ENCODE assay signal across 8 mouse cellular contexts in genomic region chr11:108418540-108418939, GRCm38 (mm10). TPM values are rescaled to one million over a fixed set of nuclear protein-coding genes. Genes with fewer than 3 reads are reported as not detected.
DNase-seq lines count a peak whose midpoint lies in the region; ATAC-seq and TF ChIP-seq lines count a peak whose summit lies in the region.

No protein-coding gene starts in this region.

- H3K4me1 ChIP-seq in forebrain, embryonic 13.5 days, result peaks cover 6% of the 10 kb centered on the region
- H3K4me1 ChIP-seq in forebrain, embryonic 10.5 days, result peaks cover 15% of the 10 kb centered on the region
- no peaks in the 10 kb centered on the region for H3K4me1 ChIP-seq in liver, postnatal 0 days (ENCODE audit: insufficient read depth)
- no peaks in the 10 kb centered on the region for H3K4me1 ChIP-seq in liver, embryonic 12.5 days

- TF ChIP-seq CTCF in liver, postnatal 0 days (IDR thresholded peaks at IDR 0.05; ENCODE audit: low read depth), result peak; percentile 69

- no peaks in the 10 kb centered on the region for H3K36me3 ChIP-seq in forebrain, embryonic 13.5 days (ENCODE audit: poor library complexity, severe bottlenecking)
- no peaks in the 10 kb centered on the region for H3K36me3 ChIP-seq in forebrain, embryonic 10.5 days (replicated peaks)
- peaks cover 8% of the 10 kb centered on the region; the same call in 1 of the 2 replicates for H3K36me3 ChIP-seq in liver, postnatal 0 days (replicated peaks; ENCODE audit: insufficient read depth, low read length)
- H3K36me3 ChIP-seq in liver, embryonic 12.5 days, result no peaks in the 10 kb centered on the region

- no peak overlapping the region for H3K27ac ChIP-seq in forebrain, embryonic 13.5 days
- H3K27ac ChIP-seq in forebrain, embryonic 10.5 days, result no peak overlapping the region
- no peak overlapping the region for H3K27ac ChIP-seq in liver, postnatal 0 days (ENCODE audit: low read depth)
- H3K27ac ChIP-seq in liver, embryonic 12.5 days, result no peak overlapping the region

- no peak overlapping the region for H3K9ac ChIP-seq in forebrain, embryonic 13.5 days
- H3K9ac ChIP-seq in liver, postnatal 0 days (replicated peaks), result no peak overlapping the region
- no peak overlapping the region for H3K9ac ChIP-seq in liver, embryonic 12.5 days

- ATAC-seq in forebrain, embryonic 13.5 days, result peak; percentile 24; the same call in 1 of the 2 replicates
- no peak for ATAC-seq in liver, postnatal 0 days
- no peak for ATAC-seq in liver, embryonic 12.5 days

- no peak overlapping the region for H3K4me2 ChIP-seq in forebrain, embryonic 13.5 days
- H3K4me2 ChIP-seq in liver, postnatal 0 days (ENCODE audit: low read depth, low read length), result no peak overlapping the region
- H3K4me2 ChIP-seq in liver, embryonic 12.5 days, result no peak overlapping the region

- H3K27me3 ChIP-seq in forebrain, embryonic 13.5 days, result peaks cover 4% of the 10 kb centered on the region; the same call in 1 of the 2 replicates
- peaks cover 23% of the 10 kb centered on the region for H3K27me3 ChIP-seq in forebrain, embryonic 10.5 days (ENCODE audit: poor library complexity, severe bottlenecking)
- H3K27me3 ChIP-seq in liver, postnatal 0 days (ENCODE audit: insufficient read depth, low read length), result no peaks in the 10 kb centered on the region
- peaks cover 9% of the 10 kb centered on the region for H3K27me3 ChIP-seq in liver, embryonic 12.5 days (replicated peaks)

- H3K4me3 ChIP-seq in forebrain, embryonic 13.5 days, result no peak overlapping the region
- no peak overlapping the region for H3K4me3 ChIP-seq in forebrain, embryonic 10.5 days
- no peak overlapping the region for H3K4me3 ChIP-seq in liver, postnatal 0 days (ENCODE audit: low read depth, low read length)
- no peak overlapping the region for H3K4me3 ChIP-seq in liver, embryonic 12.5 days

- H3K9me3 ChIP-seq in forebrain, embryonic 13.5 days (replicated peaks), result no peaks in the 10 kb centered on the region
- no peaks in the 10 kb centered on the region for H3K9me3 ChIP-seq in forebrain, embryonic 10.5 days
- no peaks in the 10 kb centered on the region for H3K9me3 ChIP-seq in liver, postnatal 0 days (ENCODE audit: low read length)
- no peaks in the 10 kb centered on the region for H3K9me3 ChIP-seq in liver, embryonic 12.5 days (replicated peaks)

- no peak for TF ChIP-seq EP300 in liver, postnatal 0 days (IDR thresholded peaks at IDR 0.05; ENCODE audit: low read depth)

- DNase-seq in forebrain, embryonic 10.5 days (ENCODE audit: extremely low spot score, low spot score), result no peak
- DNase-seq in liver, postnatal 0 days, result no peak
- peak; percentile 68 for DNase-seq in embryo, embryonic 10 days (ENCODE audit: low spot score)
- peak; percentile 34 for DNase-seq in retina, adult 2 months (ENCODE audit: low read depth, low spot score)
- no peak for DNase-seq in urinary bladder, postnatal 10 days (ENCODE audit: low spot score)
- DNase-seq in ovary, postnatal 14 days (ENCODE audit: low spot score), result no peak

- 28% methylated on average over 1 of the region's 1 CpGs for WGBS in forebrain, embryonic 13.5 days
- 61% methylated on average over 1 of the region's 1 CpGs for WGBS in forebrain, embryonic 10.5 days
- WGBS in liver, postnatal 0 days (ENCODE audit: insufficient replicate concordance), result 24% methylated on average over 1 of the region's 1 CpGs
- 11% methylated on average over 1 of the region's 1 CpGs for WGBS in liver, embryonic 12.5 days (ENCODE audit: insufficient replicate concordance)

RNA-seq across cellular contexts. Expression of gene Cep112, which starts 6.5 kb away (rescaled TPM):
- polyA plus RNA-seq in forebrain, embryonic 13.5 days (2015; fragmentation: Nextera tagmentation; extraction: Ambion mirVana), result 19.6 and 19.7 TPM in 2 replicates
- polyA plus RNA-seq in forebrain, embryonic 10.5 days (2016; fragmentation: Nextera tagmentation; extraction: Ambion mirVana), result 12.0 and 14.7 TPM in 2 replicates
- polyA plus RNA-seq in liver, postnatal 0 days (2015; fragmentation: Nextera tagmentation; extraction: Ambion mirVana), result 0.66 and 1.1 TPM in 2 replicates
- polyA plus RNA-seq in liver, embryonic 12.5 days (2016; fragmentation: Nextera tagmentation; extraction: Ambion mirVana), result 2.7 and 2.8 TPM in 2 replicates

Comparison
In these comparisons a context has a peak if more than half of its experiments do, and no peak if none do; other contexts are left out.
1. DNase-seq: peak in embryo, embryonic 10 days (single experiment) and retina, adult 2 months (single experiment); none in forebrain, embryonic 10.5 days (single experiment), liver, postnatal 0 days (single experiment), urinary bladder, postnatal 10 days (single experiment) and ovary, postnatal 14 days (single experiment).